In genomic region chr19:44637145-44637719, GRCm38 (mm10) we compare ENCODE assay signal across 22 mouse cellular contexts.
"Had no signal": no experiment of that assay in that cellular context is flagged by ENCODE, and none has a peak within 500 bp of the region (broad histone marks: within the 10 kb centered on the region; RNA-seq: fewer than 3 reads in every experiment).

No protein-coding gene starts in this region.

- H3K27ac ChIP-seq: heart, adult 2 months; heart, embryonic 13.5 days; heart, embryonic 15.5 days; hindbrain, embryonic 12.5 days; hindbrain, embryonic 14.5 days; limb, embryonic 13.5 days; limb, embryonic 15.5 days; liver, embryonic 12.5 days; liver, embryonic 14.5 days had no signal

- DNase-seq: gastrocnemius, postnatal 14 days; gastrocnemius, postnatal 36 days; heart, adult 11 months; heart, adult 2 months; heart, postnatal 14 days; heart, postnatal 36 days; kidney, adult 18-20 months; kidney, adult 8-10 months; kidney, postnatal 25 days; left cerebral cortex, postnatal 4 days; lung, adult 18-20 months had no signal

- H3K4me2 ChIP-seq: heart, embryonic 11.5 days; heart, embryonic 13.5 days; heart, embryonic 15.5 days; hindbrain, embryonic 12.5 days; hindbrain, embryonic 14.5 days; limb, embryonic 13.5 days; limb, embryonic 15.5 days; liver, embryonic 12.5 days had no signal

- H3K9ac ChIP-seq: heart, embryonic 13.5 days; heart, embryonic 15.5 days; hindbrain, embryonic 12.5 days; hindbrain, embryonic 14.5 days; limb, embryonic 13.5 days; limb, embryonic 15.5 days; liver, embryonic 12.5 days; liver, embryonic 14.5 days had no signal

- H3K36me3 ChIP-seq: heart, embryonic 13.5 days; heart, embryonic 15.5 days; hindbrain, embryonic 12.5 days; limb, embryonic 13.5 days; limb, embryonic 15.5 days; liver, embryonic 12.5 days had no signal

- H3K4me3 ChIP-seq: heart, adult 2 months; heart, embryonic 13.5 days; heart, embryonic 15.5 days; hindbrain, embryonic 12.5 days; limb, embryonic 13.5 days; limb, embryonic 15.5 days; liver, embryonic 12.5 days had no signal

- ATAC-seq: hindbrain, embryonic 16.5 days; intestine, embryonic 16.5 days; liver, embryonic 12.5 days had no signal

- H3K9me3 ChIP-seq: heart, embryonic 13.5 days; heart, embryonic 15.5 days; hindbrain, embryonic 12.5 days; limb, embryonic 13.5 days; limb, embryonic 15.5 days; liver, embryonic 12.5 days had no signal

- H3K4me1 ChIP-seq: liver, embryonic 12.5 days had no signal
